Mouse (Mus musculus): ENCODE measurements at regions not wholly inside any gene's neighbourhood (a gene's known extent, or its start where the extent isn't known, plus 50 kb on each side); places are given as distances from the start of the nearest gene placed in this dataset.

- Histone ChIP-seq H3K9me3 (ENCODE audit: control insufficient read depth, low read length) (no peaks in the 10 kb centered on the region), H3K4me1 (ENCODE audit: control insufficient read depth, insufficient read depth, low read length) (no peaks in the 10 kb centered on the region), H3K4me3 (replicated peaks; ENCODE audit: low read depth, low read length) (no peak overlapping the region), H3K27me3 (ENCODE audit: control insufficient read depth, insufficient read depth, low read length) (no peaks in the 10 kb centered on the region), H3K27ac (replicated peaks; ENCODE audit: low read depth, low read length) (no peak overlapping the region), H3K9ac (replicated peaks; ENCODE audit: low read length) (no peak overlapping the region), H3K36me3 (ENCODE audit: control insufficient read depth, insufficient read depth, low read length) (no peaks in the 10 kb centered on the region), H3K4me2 (ENCODE audit: low read length) (no peak overlapping the region)
- WGBS, result 92% methylated on average over 8 of the region's 8 CpGs
- no peak for DNase-seq
- ATAC-seq (ENCODE audit: low FRiP score, low TSS enrichment), result no peak
These were observed 88.9 kb downstream of the Emp1 start for GRCm38 (mm10) chr6:135451165-135451797.

- 98% methylated on average over 3 of the region's 3 CpGs for WGBS
- H3K9me3 ChIP-seq (ENCODE audit: control insufficient read depth, low read length), result no peaks in the 10 kb centered on the region
- H3K4me2 ChIP-seq (ENCODE audit: low read length), result no peak overlapping the region
- no peak for DNase-seq
- H3K36me3 ChIP-seq (ENCODE audit: control insufficient read depth, insufficient read depth, low read length), result no peaks in the 10 kb centered on the region
- H3K9ac ChIP-seq (replicated peaks; ENCODE audit: low read length), result no peak overlapping the region
- H3K4me1 ChIP-seq (ENCODE audit: control insufficient read depth, insufficient read depth, low read length), result no peaks in the 10 kb centered on the region
- no peaks in the 10 kb centered on the region for H3K27me3 ChIP-seq (ENCODE audit: control insufficient read depth, insufficient read depth, low read length)
- H3K27ac ChIP-seq (replicated peaks; ENCODE audit: low read depth, low read length), result no peak overlapping the region
- no peak overlapping the region for H3K4me3 ChIP-seq (replicated peaks; ENCODE audit: low read depth, low read length)
- ATAC-seq (ENCODE audit: low FRiP score, low TSS enrichment), result no peak
These were observed 90.7 kb downstream of the Emp1 start for GRCm38 (mm10) chr6:135453041-135453440.

GRCm38 (mm10) chr6:135472495-135472894, 110.2 kb downstream of the Emp1 start:
- H3K27me3 ChIP-seq (ENCODE audit: control insufficient read depth, insufficient read depth, low read length), result no peaks in the 10 kb centered on the region
- ATAC-seq (ENCODE audit: low FRiP score, low TSS enrichment), result no peak
- no peak overlapping the region for H3K9ac ChIP-seq (replicated peaks; ENCODE audit: low read length)
- no peak overlapping the region for H3K27ac ChIP-seq (replicated peaks; ENCODE audit: low read depth, low read length)
- WGBS, result 48% methylated on average over 6 of the region's 6 CpGs
- no peak overlapping the region for H3K4me3 ChIP-seq (replicated peaks; ENCODE audit: low read depth, low read length)
- H3K4me1 ChIP-seq (ENCODE audit: control insufficient read depth, insufficient read depth, low read length), result no peaks in the 10 kb centered on the region
- H3K4me2 ChIP-seq (ENCODE audit: low read length), result no peak overlapping the region
- H3K36me3 ChIP-seq (ENCODE audit: control insufficient read depth, insufficient read depth, low read length), result no peaks in the 10 kb centered on the region
- DNase-seq, result no peak
- H3K9me3 ChIP-seq (ENCODE audit: control insufficient read depth, low read length), result no peaks in the 10 kb centered on the region

GRCm38 (mm10) chr6:135473146-135473545, 110.8 kb downstream of the Emp1 start:
- no peaks in the 10 kb centered on the region for H3K36me3 ChIP-seq (ENCODE audit: control insufficient read depth, insufficient read depth, low read length)
- WGBS, result 89% methylated on average over 4 of the region's 4 CpGs
- ATAC-seq (ENCODE audit: low FRiP score, low TSS enrichment) (no peak), DNase-seq (no peak)
- no peak overlapping the region for H3K9ac ChIP-seq (replicated peaks; ENCODE audit: low read length)
- H3K4me2 ChIP-seq (ENCODE audit: low read length), result no peak overlapping the region
- H3K27ac ChIP-seq (replicated peaks; ENCODE audit: low read depth, low read length), result no peak overlapping the region
- H3K4me3 ChIP-seq (replicated peaks; ENCODE audit: low read depth, low read length), result no peak overlapping the region
- no peaks in the 10 kb centered on the region for H3K4me1 ChIP-seq (ENCODE audit: control insufficient read depth, insufficient read depth, low read length)
- no peaks in the 10 kb centered on the region for H3K9me3 ChIP-seq (ENCODE audit: control insufficient read depth, low read length)
- H3K27me3 ChIP-seq (ENCODE audit: control insufficient read depth, insufficient read depth, low read length), result no peaks in the 10 kb centered on the region

- DNase-seq, result no peak
- H3K27ac ChIP-seq (replicated peaks; ENCODE audit: low read depth, low read length), result no peak overlapping the region
- H3K9me3 ChIP-seq (ENCODE audit: control insufficient read depth, low read length), result no peaks in the 10 kb centered on the region
- H3K4me2 ChIP-seq (ENCODE audit: low read length), result no peak overlapping the region
- no peak overlapping the region for H3K9ac ChIP-seq (replicated peaks; ENCODE audit: low read length)
- H3K4me3 ChIP-seq (replicated peaks; ENCODE audit: low read depth, low read length), result no peak overlapping the region
- no peak for ATAC-seq (ENCODE audit: low FRiP score, low TSS enrichment)
- 73% methylated on average over 2 of the region's 2 CpGs for WGBS
- H3K36me3 ChIP-seq (ENCODE audit: control insufficient read depth, insufficient read depth, low read length), result no peaks in the 10 kb centered on the region
- no peaks in the 10 kb centered on the region for H3K4me1 ChIP-seq (ENCODE audit: control insufficient read depth, insufficient read depth, low read length)
- H3K27me3 ChIP-seq (ENCODE audit: control insufficient read depth, insufficient read depth, low read length), result no peaks in the 10 kb centered on the region
These were observed 126.5 kb downstream of the Emp1 start for GRCm38 (mm10) chr6:135488795-135489194.

GRCm38 (mm10) chr6:135493983-135494382, 131.6 kb downstream of the Emp1 start:
- no peak overlapping the region for H3K4me2 ChIP-seq (ENCODE audit: low read length)
- H3K9me3 ChIP-seq (ENCODE audit: control insufficient read depth, low read length), result no peaks in the 10 kb centered on the region
- H3K27ac ChIP-seq (replicated peaks; ENCODE audit: low read depth, low read length), result no peak overlapping the region
- ATAC-seq (ENCODE audit: low FRiP score, low TSS enrichment), result no peak
- no peak for DNase-seq
- 100% methylated on average over 1 of the region's 1 CpGs for WGBS
- H3K27me3 ChIP-seq (ENCODE audit: control insufficient read depth, insufficient read depth, low read length), result no peaks in the 10 kb centered on the region
- no peaks in the 10 kb centered on the region for H3K4me1 ChIP-seq (ENCODE audit: control insufficient read depth, insufficient read depth, low read length)
- H3K4me3 ChIP-seq (replicated peaks; ENCODE audit: low read depth, low read length), result no peak overlapping the region
- no peak overlapping the region for H3K9ac ChIP-seq (replicated peaks; ENCODE audit: low read length)
- H3K36me3 ChIP-seq (ENCODE audit: control insufficient read depth, insufficient read depth, low read length), result no peaks in the 10 kb centered on the region

GRCm38 (mm10) chr6:135495841-135496240, 133.5 kb downstream of the Emp1 start:
- 83% methylated on average over 2 of the region's 2 CpGs for whole genome bisulfite sequencing
- ATAC-seq (ENCODE audit: low FRiP score, low TSS enrichment), result no peak

GRCm38 (mm10) chr6:135498592-135498991, 136.2 kb downstream of the Emp1 start:
- 90% methylated on average over 6 of the region's 6 CpGs for WGBS
- no peak overlapping the region for H3K4me3 ChIP-seq (replicated peaks; ENCODE audit: low read depth, low read length)
- H3K9ac ChIP-seq (replicated peaks; ENCODE audit: low read length), result no peak overlapping the region
- no peaks in the 10 kb centered on the region for H3K27me3 ChIP-seq (ENCODE audit: control insufficient read depth, insufficient read depth, low read length)
- no peaks in the 10 kb centered on the region for H3K36me3 ChIP-seq (ENCODE audit: control insufficient read depth, insufficient read depth, low read length)
- H3K27ac ChIP-seq (replicated peaks; ENCODE audit: low read depth, low read length), result no peak overlapping the region
- H3K9me3 ChIP-seq (ENCODE audit: control insufficient read depth, low read length), result no peaks in the 10 kb centered on the region
- H3K4me2 ChIP-seq (ENCODE audit: low read length), result no peak overlapping the region
- DNase-seq (no peak), ATAC-seq (ENCODE audit: low FRiP score, low TSS enrichment) (no peak)
- no peaks in the 10 kb centered on the region for H3K4me1 ChIP-seq (ENCODE audit: control insufficient read depth, insufficient read depth, low read length)

More at GRCm38 (mm10) chr6:135495841-135496240, 133.5 kb downstream of the Emp1 start:
- Histone ChIP-seq H3K27me3 (ENCODE audit: control insufficient read depth, insufficient read depth, low read length) (no peaks in the 10 kb centered on the region), H3K9me3 (ENCODE audit: control insufficient read depth, low read length) (no peaks in the 10 kb centered on the region), H3K9ac (replicated peaks; ENCODE audit: low read length) (no peak overlapping the region), H3K27ac (replicated peaks; ENCODE audit: low read depth, low read length) (no peak overlapping the region), H3K4me2 (ENCODE audit: low read length) (no peak overlapping the region), H3K36me3 (ENCODE audit: control insufficient read depth, insufficient read depth, low read length) (no peaks in the 10 kb centered on the region), H3K4me1 (ENCODE audit: control insufficient read depth, insufficient read depth, low read length) (no peaks in the 10 kb centered on the region), H3K4me3 (replicated peaks; ENCODE audit: low read depth, low read length) (no peak overlapping the region)
- no peak for DNase-seq

- DNase-seq (no peak), ATAC-seq (ENCODE audit: low FRiP score, low TSS enrichment) (no peak)
- no peak overlapping the region for H3K9ac ChIP-seq (replicated peaks; ENCODE audit: low read length)
- no peak overlapping the region for H3K4me3 ChIP-seq (replicated peaks; ENCODE audit: low read depth, low read length)
- H3K36me3 ChIP-seq (ENCODE audit: control insufficient read depth, insufficient read depth, low read length), result no peaks in the 10 kb centered on the region
- H3K27me3 ChIP-seq (ENCODE audit: control insufficient read depth, insufficient read depth, low read length), result no peaks in the 10 kb centered on the region
- H3K9me3 ChIP-seq (ENCODE audit: control insufficient read depth, low read length), result no peaks in the 10 kb centered on the region
- H3K4me2 ChIP-seq (ENCODE audit: low read length), result no peak overlapping the region
- no peaks in the 10 kb centered on the region for H3K4me1 ChIP-seq (ENCODE audit: control insufficient read depth, insufficient read depth, low read length)
- H3K27ac ChIP-seq (replicated peaks; ENCODE audit: low read depth, low read length), result no peak overlapping the region
- WGBS, result 64% methylated on average over 3 of the region's 3 CpGs
These were observed 138.0 kb downstream of the Emp1 start for GRCm38 (mm10) chr6:135500381-135500780.
